Mouse (Mus musculus): ENCODE results near the gene Wnt9b. TPM values are rescaled to one million over a fixed set of nuclear protein-coding genes. Genes with fewer than 3 reads are reported as not detected.
"Not testable (repeated sequence)": the region's sequence is repeated elsewhere in the genome, so short reads cannot be mapped to it uniquely, and the experiment has no call there.

The Wnt9b gene
- polyA plus RNA-seq, 2 experiments, result 0.62 to 0.80 TPM

DNA sequence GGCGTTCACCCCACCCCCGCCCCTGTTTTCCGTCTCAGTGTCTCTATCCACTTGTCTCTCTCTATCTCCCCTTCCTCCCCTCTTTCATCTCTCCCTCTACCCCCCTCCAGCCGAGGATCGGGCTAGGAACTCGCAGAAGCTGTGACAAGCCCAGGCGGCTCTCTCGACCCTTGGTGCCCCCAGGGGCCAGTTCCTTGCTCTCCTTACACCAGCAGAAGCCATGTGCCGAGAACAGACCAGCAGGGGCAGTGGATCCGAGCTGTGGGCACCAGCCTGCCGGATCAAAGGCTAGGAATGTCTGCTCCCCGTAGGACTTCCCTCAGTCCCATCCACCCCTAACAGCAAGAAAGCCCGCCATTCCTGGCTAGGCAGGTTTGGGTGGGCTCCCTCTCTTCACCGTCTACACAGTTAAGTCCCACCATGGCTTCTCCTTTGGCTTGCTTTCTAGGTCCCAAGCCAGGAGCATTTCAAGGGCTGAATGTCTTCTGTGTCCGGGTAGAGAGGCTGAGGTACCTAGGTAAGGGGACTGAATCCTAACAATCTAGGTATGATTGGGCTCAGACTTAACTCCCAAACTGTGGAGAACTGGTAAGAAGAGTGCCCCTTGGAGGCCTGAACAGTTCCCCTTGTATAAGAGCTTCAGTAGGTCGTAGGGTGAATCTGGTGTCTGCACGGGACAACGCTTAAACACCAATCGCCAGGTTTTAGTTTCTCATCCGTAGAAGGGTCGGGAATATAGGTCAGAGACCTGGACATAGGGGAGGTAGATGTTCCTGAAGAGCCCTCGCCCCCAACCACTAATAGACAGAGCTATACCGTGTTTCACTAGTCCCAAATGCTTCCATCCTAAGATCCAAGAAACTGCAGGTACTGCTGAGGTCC lies 23.1 kb upstream of the Wnt9b start:
- Histone ChIP-seq H3K27me3 (ENCODE audit: control insufficient read depth, insufficient read depth, low read length) (peaks cover 77% of the 10 kb centered on the region), H3K9me3 (ENCODE audit: control insufficient read depth, low read length) (no peaks in the 10 kb centered on the region), H3K4me2 (replicated peaks; ENCODE audit: low read depth, low read length, severe bottlenecking) (peak overlapping the region; percentile 52), H3K27ac (replicated peaks; ENCODE audit: low read depth, low read length) (no peak overlapping the region), H3K9ac (ENCODE audit: low read depth, low read length, severe bottlenecking) (peak overlapping the region; percentile 21; the same call in 1 of the 2 replicates), H3K4me1 (ENCODE audit: control insufficient read depth, insufficient read depth, low read length) (0 out of 2 replicates have a peak, but pooled peaks cover 3% of the 10 kb centered on the region), H3K4me3 (replicated peaks; ENCODE audit: low read length) (peak overlapping the region; percentile 32), H3K36me3 (ENCODE audit: control insufficient read depth, insufficient read depth, low read length) (no peaks in the 10 kb centered on the region)
- 1% methylated on average over 23 of the region's 23 CpGs for WGBS
- ATAC-seq (ENCODE audit: low FRiP score, low read depth) (no peak), DNase-seq (ENCODE audit: low spot score) (no peak)
- TF ChIP-seq POLR2A (IDR thresholded peaks at IDR 0.05; ENCODE audit: borderline replicate concordance, extremely low read depth, insufficient read depth, insufficient read length), result no peak

DNA sequence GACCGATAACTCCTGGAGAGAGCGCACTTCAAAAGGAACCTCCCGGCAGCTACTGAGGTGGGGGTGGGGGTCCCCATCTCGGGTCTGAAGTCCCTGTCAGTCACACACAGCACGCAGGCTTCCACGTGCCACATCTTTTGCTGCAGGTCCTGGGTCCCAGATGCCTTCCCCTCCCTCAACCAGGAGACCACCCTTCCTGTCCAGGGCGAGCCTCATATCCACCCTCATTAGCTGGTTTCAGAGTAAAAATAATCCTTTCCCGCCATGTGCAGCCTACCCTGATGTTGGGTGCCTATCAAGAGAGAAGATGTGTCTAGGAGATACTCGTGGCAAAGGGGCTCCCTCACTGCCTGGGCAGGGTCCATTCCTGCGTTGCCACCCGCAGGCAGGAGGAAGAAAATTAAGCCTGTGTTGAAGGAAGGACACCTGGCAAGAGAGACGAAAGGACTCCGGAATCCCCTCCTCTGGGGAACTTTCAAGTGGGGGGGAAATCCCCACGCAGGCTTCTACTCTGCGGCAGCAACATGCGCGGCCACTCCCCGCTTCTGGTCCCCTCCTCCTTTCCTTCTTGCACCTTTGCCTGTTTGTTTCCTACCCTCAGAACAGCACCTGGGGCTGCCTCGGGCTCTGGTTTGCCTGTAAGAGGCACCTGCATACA lies 21.7 kb upstream of the Wnt9b start:
- no peak for TF ChIP-seq POLR2A (IDR thresholded peaks at IDR 0.05; ENCODE audit: borderline replicate concordance, extremely low read depth, insufficient read depth, insufficient read length)
- H3K9ac ChIP-seq (ENCODE audit: low read depth, low read length, severe bottlenecking), result no peak overlapping the region
- ATAC-seq (ENCODE audit: low FRiP score, low read depth) (no peak), DNase-seq (ENCODE audit: low spot score) (no peak)
- 0 out of 2 replicates have a peak overlapping the region, but pooled peaks have one; percentile 17 for H3K4me2 ChIP-seq (replicated peaks; ENCODE audit: low read depth, low read length, severe bottlenecking)
- H3K27ac ChIP-seq (replicated peaks; ENCODE audit: low read depth, low read length), result no peak overlapping the region
- 0 out of 2 replicates have a peak, but pooled peaks cover 3% of the 10 kb centered on the region for H3K4me1 ChIP-seq (ENCODE audit: control insufficient read depth, insufficient read depth, low read length)
- no peaks in the 10 kb centered on the region for H3K36me3 ChIP-seq (ENCODE audit: control insufficient read depth, insufficient read depth, low read length)
- peaks cover 67% of the 10 kb centered on the region for H3K27me3 ChIP-seq (ENCODE audit: control insufficient read depth, insufficient read depth, low read length)
- no peaks in the 10 kb centered on the region for H3K9me3 ChIP-seq (ENCODE audit: control insufficient read depth, low read length)
- H3K4me3 ChIP-seq (replicated peaks; ENCODE audit: low read length), result no peak overlapping the region
- 2% methylated on average over 19 of the region's 19 CpGs for WGBS

DNA sequence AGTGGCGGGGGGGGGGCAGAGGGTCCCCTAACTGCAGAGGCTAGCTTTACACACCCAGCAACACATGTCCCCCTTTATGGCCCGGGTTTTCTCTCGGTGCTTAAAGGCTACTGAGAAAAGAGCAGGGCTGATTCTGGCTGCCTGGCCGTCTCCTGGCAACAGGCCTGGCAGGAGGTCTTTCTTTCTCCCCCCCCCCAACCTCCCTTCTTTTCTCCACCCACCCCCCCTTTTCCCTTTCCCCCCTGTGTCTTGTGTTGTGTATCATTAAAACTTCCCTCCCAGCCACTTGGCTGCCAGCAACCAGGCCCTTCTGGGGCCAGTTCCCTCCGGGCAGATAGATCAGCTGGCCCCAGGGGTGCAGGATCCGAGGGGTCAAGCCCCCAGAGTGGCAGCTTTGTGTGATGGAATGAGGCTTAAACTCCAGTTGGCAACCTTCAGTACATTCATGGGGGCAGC lies 16.0 kb upstream of the Wnt9b start:
- Histone ChIP-seq H3K9ac (ENCODE audit: low read depth, low read length, severe bottlenecking) (no peak overlapping the region), H3K4me2 (replicated peaks; ENCODE audit: low read depth, low read length, severe bottlenecking) (no peak overlapping the region), H3K4me3 (replicated peaks; ENCODE audit: low read length) (no peak overlapping the region), H3K27me3 (ENCODE audit: control insufficient read depth, insufficient read depth, low read length) (peaks cover 11% of the 10 kb centered on the region), H3K9me3 (ENCODE audit: control insufficient read depth, low read length) (no peaks in the 10 kb centered on the region), H3K4me1 (ENCODE audit: control insufficient read depth, insufficient read depth, low read length) (no peaks in the 10 kb centered on the region), H3K27ac (replicated peaks; ENCODE audit: low read depth, low read length) (no peak overlapping the region), H3K36me3 (ENCODE audit: control insufficient read depth, insufficient read depth, low read length) (no peaks in the 10 kb centered on the region)
- DNase-seq (ENCODE audit: low spot score) (no peak), ATAC-seq (ENCODE audit: low FRiP score, low read depth) (no peak)
- no peak for TF ChIP-seq POLR2A (IDR thresholded peaks at IDR 0.05; ENCODE audit: borderline replicate concordance, extremely low read depth, insufficient read depth, insufficient read length)
- 12% methylated on average over 5 of the region's 6 CpGs for WGBS

DNA sequence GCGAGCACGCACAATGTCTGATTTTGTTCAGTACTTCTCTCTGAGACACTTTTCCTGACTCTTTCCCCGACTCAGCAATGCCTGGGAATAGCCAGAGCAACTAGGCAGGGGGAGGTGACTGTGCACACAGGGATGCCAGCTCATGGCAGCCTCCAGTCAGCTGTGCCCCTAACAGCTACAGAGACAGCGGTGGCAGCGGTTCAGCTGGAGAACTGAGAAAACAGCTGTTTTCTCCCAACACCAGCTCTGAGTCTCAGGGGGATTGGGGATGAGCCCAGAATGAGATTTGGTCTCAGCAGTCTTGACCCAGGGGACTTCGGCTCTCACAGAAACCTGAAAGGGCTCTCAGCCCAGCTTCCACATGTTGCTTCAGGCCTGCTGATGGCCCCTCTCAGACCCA lies 15.0 kb upstream of the Wnt9b start:
- ATAC-seq (ENCODE audit: low FRiP score, low read depth) (no peak), DNase-seq (ENCODE audit: low spot score) (no peak)
- Histone ChIP-seq H3K27me3 (ENCODE audit: control insufficient read depth, insufficient read depth, low read length) (peaks cover under 1% of the 10 kb centered on the region; the same call in 1 of the 2 replicates), H3K36me3 (ENCODE audit: control insufficient read depth, insufficient read depth, low read length) (no peaks in the 10 kb centered on the region), H3K4me1 (ENCODE audit: control insufficient read depth, insufficient read depth, low read length) (no peaks in the 10 kb centered on the region), H3K9me3 (ENCODE audit: control insufficient read depth, low read length) (no peaks in the 10 kb centered on the region), H3K4me3 (replicated peaks; ENCODE audit: low read length) (no peak overlapping the region), H3K4me2 (replicated peaks; ENCODE audit: low read depth, low read length, severe bottlenecking) (no peak overlapping the region), H3K27ac (replicated peaks; ENCODE audit: low read depth, low read length) (no peak overlapping the region), H3K9ac (ENCODE audit: low read depth, low read length, severe bottlenecking) (no peak overlapping the region)
- TF ChIP-seq POLR2A (IDR thresholded peaks at IDR 0.05; ENCODE audit: borderline replicate concordance, extremely low read depth, insufficient read depth, insufficient read length), result no peak
- 64% methylated on average over 6 of the region's 6 CpGs for WGBS

DNA sequence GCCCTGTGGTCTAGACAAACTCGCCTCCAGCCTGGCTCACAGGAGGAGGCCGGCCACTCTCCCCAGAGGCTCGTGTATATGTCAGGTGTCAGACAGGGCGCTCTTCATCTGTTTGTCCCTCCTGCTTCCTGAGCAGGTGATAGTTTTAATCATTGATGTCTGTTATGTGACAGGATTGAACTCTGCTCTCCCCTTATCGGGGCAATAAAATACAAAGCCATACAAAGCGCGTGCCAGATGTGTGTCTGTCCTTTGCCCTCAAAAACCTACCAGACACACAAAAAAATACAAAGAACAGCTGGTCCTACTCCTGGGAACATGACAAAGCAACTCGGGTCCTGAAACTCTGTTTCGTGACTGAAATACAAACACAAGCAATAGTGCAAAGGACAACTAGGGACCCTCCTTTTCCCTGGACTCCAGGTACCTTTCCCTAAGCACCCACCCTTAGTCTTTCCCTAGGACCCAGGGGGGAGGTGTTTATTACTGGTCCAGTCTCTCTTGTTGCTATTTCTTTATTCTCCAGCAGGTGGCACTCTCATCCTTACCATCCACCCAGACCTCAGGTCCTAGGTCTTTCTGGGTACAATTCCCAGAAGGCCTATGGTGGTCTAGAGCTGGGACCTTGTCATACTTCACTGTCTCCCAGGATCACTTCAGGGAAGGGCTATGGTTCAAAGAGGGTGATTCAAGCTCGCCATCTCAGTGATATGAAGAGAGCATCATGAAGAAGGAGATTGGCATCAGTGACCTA lies 14.0 kb upstream of the Wnt9b start:
- H3K4me1 ChIP-seq (ENCODE audit: control insufficient read depth, insufficient read depth, low read length), result no peaks in the 10 kb centered on the region
- TF ChIP-seq POLR2A (IDR thresholded peaks at IDR 0.05; ENCODE audit: borderline replicate concordance, extremely low read depth, insufficient read depth, insufficient read length), result no peak
- no peaks in the 10 kb centered on the region for H3K27me3 ChIP-seq (ENCODE audit: control insufficient read depth, insufficient read depth, low read length)
- H3K27ac ChIP-seq (replicated peaks; ENCODE audit: low read depth, low read length), result no peak overlapping the region
- H3K4me3 ChIP-seq (replicated peaks; ENCODE audit: low read length), result no peak overlapping the region
- no peaks in the 10 kb centered on the region for H3K36me3 ChIP-seq (ENCODE audit: control insufficient read depth, insufficient read depth, low read length)
- H3K9ac ChIP-seq (ENCODE audit: low read depth, low read length, severe bottlenecking), result no peak overlapping the region
- ATAC-seq (ENCODE audit: low FRiP score, low read depth) (no peak), DNase-seq (ENCODE audit: low spot score) (peak; percentile 67)
- 22% methylated on average over 10 of the region's 10 CpGs for WGBS
- H3K4me2 ChIP-seq (replicated peaks; ENCODE audit: low read depth, low read length, severe bottlenecking), result no peak overlapping the region
- H3K9me3 ChIP-seq (ENCODE audit: control insufficient read depth, low read length), result no peaks in the 10 kb centered on the region

DNA sequence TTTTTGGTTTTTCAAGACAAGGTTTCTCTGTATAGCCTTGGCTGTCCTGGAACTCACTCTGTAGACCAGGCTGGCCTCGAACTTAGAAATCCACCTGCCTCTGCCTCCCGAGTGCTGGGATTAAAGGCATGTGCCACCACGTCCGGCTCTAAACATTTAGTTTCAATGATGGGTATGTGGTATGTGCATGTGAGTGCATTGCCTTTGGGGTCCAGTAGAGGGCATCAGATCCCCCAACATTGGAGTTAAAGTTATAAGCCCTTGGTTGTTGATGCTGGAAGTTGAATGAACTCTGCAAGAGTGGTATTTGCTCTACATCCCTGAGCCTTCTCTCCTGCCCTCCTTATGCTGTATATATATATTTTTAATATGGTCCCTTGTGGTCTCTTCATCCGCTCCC lies 11.3 kb upstream of the Wnt9b start:
- H3K27me3 ChIP-seq (ENCODE audit: control insufficient read depth, insufficient read depth, low read length); H3K9me3 ChIP-seq (ENCODE audit: control insufficient read depth, low read length); H3K4me1 ChIP-seq (ENCODE audit: control insufficient read depth, insufficient read depth, low read length); H3K9ac ChIP-seq (ENCODE audit: low read depth, low read length, severe bottlenecking); H3K27ac ChIP-seq (replicated peaks; ENCODE audit: low read depth, low read length); DNase-seq (ENCODE audit: low spot score); H3K4me2 ChIP-seq (replicated peaks; ENCODE audit: low read depth, low read length, severe bottlenecking); ATAC-seq (ENCODE audit: low FRiP score, low read depth); H3K36me3 ChIP-seq (ENCODE audit: control insufficient read depth, insufficient read depth, low read length); H3K4me3 ChIP-seq (replicated peaks; ENCODE audit: low read length): not testable (repeated sequence)
- 85% methylated on average over 5 of the region's 5 CpGs for WGBS
